Mouse (Mus musculus): ENCODE measurements around the gene Pmfbp1.

DNA sequence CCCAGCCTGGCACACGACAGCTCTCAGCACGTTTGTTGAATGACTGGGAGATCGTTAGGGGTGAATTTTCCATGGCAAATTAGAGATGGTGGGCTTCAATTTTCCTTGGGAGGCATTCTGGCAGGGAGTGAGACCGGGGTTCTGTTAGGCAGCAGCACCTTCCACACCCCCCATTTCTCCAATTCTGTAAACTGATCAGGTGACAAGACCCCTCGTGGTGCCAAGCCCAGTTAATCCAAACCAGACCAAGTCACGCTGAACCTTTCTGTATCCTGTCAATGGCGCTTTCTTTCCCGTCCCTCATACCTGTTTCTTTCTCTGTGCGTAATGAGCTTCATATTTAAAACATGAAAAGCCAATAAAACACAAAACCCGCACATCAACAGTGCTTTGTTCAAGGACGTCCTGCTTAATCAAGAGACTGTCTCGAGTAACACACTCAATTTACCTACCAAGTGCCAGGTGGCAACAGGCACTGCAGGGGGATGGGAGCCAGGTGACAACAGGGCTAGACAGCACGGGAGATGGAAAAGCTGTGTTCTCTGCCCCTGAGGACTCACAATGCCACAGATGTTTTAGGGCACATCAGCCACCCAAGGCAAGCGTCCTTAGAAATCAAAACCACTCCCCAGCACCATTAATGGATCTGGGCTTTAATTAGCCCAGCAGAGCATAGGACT is 19.2 kb upstream of the Pmfbp1 start:
- no peak for TF ChIP-seq CTCF (conservative IDR thresholded peaks at IDR 0.05 in 1 of 2, IDR thresholded peaks at IDR 0.05 in 1 of 2; ENCODE audit: low read depth in 2 of 2, low read length in 2 of 2)
- no peak for TF ChIP-seq TCF12 (IDR thresholded peaks at IDR 0.05; ENCODE audit: low read depth, low read length)
- TF ChIP-seq CHD2 (IDR thresholded peaks at IDR 0.05; ENCODE audit: low read length) = no peak
